Mouse (Mus musculus) kidney, embryonic 15.5 days (tissue): ENCODE measurements at regions not wholly inside any gene's neighbourhood (a gene's known extent, or its start where the extent isn't known, plus 50 kb on each side); places are given as distances from the start of the nearest gene placed in this dataset.

Experiments used
- ATAC-seq: fragments of 200-750 bp; cut with Nextera tagmentation; replicated peaks from 2 replicates; pipeline ENCODE4 v1.8.0; 2017; ENCODE audit warnings: moderate TSS enrichment; ENCODE audit not compliant: low FRiP score
- H3K27ac ChIP-seq: fragments of 300-500 bp; sonication (generic); 2 replicates; pipeline ENCODE4 v1.5.1; 2015; ENCODE audit warnings: mild to moderate bottlenecking, inconsistent platforms
- H3K27me3 ChIP-seq: fragments of 300-500 bp; sonication (generic); 2 replicates; pipeline ENCODE4 v1.6.1; 2015; ENCODE audit warnings: inconsistent platforms
- H3K36me3 ChIP-seq: fragments of 300-500 bp; sonication (generic); 2 replicates; pipeline ENCODE4 v1.6.1; 2015; ENCODE audit warnings: inconsistent platforms
- H3K4me1 ChIP-seq: fragments of 300-500 bp; sonication (generic); 2 replicates; pipeline ENCODE4 v1.6.1; 2015; ENCODE audit warnings: inconsistent platforms
- H3K4me2 ChIP-seq: fragments of 300-500 bp; sonication (generic); 2 replicates; pipeline ENCODE4 v1.6.1; 2015; ENCODE audit warnings: moderate library complexity, mild to moderate bottlenecking, inconsistent platforms
- H3K4me3 ChIP-seq: fragments of 300-500 bp; sonication (generic); replicated peaks from 2 replicates; pipeline ENCODE4 v1.5.1; 2015; ENCODE audit warnings: mild to moderate bottlenecking, inconsistent platforms
- H3K9ac ChIP-seq: fragments of 300-500 bp; sonication (generic); 2 replicates; pipeline ENCODE4 v1.6.1; 2015; ENCODE audit warnings: mild to moderate bottlenecking, inconsistent platforms
- H3K9me3 ChIP-seq: fragments of 300-500 bp; sonication (generic); replicated peaks from 2 replicates; pipeline ENCODE4 v1.6.1; 2016; ENCODE audit warnings: inconsistent platforms
- WGBS: fragments of 180-500 bp; shearing (Covaris S2); methylation state at CpG from one replicate; pipeline ENCODE4 v1.1.7; 2015; ENCODE audit warnings: mixed read lengths; 5-methylcytosine and 5-hydroxymethylcytosine counted together

DNA sequence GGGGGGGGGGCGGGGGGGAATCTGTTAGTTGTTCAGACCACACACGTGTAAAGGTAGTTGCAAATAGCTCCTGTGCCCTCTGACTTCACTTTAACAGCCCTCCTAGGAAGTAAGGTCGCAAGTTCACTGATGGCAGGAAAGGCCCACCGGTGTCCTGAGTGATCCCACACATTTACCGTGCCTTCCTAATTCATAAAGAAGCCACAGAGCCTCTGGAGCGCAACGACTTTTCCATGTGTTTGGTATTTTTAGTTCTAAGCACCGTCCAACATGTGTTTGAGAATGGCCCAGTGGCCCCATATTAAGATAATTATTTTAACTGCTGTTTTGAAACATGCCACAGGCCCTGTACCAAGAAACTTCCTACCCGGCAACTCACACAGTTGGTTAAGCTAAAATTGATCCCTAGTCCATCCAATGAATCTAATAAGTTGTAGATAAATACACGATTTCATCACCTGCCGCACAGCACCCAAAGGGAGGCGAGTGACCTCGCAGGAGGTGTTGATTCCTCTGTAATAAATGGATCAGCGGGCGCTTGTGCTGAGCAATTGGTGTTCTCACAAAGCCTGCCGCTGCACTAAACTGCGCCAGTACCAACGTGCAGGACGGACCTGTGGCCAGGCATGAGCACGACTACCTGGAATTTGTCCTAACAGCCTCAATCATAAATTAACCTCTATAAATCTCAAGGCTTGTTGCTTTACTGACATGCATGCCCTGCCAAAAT, 198.9 kb downstream of the Pax1 start:
- no peak overlapping the region for H3K9ac ChIP-seq
- no peak overlapping the region for H3K27ac ChIP-seq
- 54% methylated on average over 20 of the region's 20 CpGs for WGBS
- H3K9me3 ChIP-seq: no peaks in the 10 kb centered on the region
- no peak overlapping the region for H3K4me2 ChIP-seq
- H3K4me3 ChIP-seq: no peak overlapping the region
- no peak for ATAC-seq
- H3K4me1 ChIP-seq: no peaks in the 10 kb centered on the region
- no peaks in the 10 kb centered on the region for H3K27me3 ChIP-seq
- no peaks in the 10 kb centered on the region for H3K36me3 ChIP-seq

DNA sequence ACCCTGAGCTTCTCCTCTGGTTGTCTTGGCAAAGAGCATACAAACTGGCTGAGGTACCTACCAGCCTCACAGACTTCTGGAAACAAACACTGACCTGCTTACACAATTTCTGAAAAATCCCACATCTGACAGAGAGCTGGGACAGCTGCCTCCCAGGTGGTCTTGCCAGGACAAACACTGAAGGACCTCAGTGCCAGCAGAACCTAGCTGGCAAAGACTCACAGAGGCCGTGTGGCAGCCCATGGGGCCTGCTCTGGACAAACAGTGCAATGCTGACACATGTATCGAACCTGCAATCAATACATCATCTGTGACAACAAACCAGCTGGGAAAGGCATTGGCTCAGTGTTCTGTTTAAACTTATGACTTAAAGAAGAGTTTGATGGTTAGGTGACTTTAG, 167.4 kb downstream of the Pax1 start:
- no peak for ATAC-seq
- Histone ChIP-seq H3K9me3 (no peaks in the 10 kb centered on the region), H3K27ac (no peak overlapping the region), H3K4me1 (no peaks in the 10 kb centered on the region), H3K27me3 (no peaks in the 10 kb centered on the region), H3K4me2 (no peak overlapping the region), H3K9ac (no peak overlapping the region), H3K36me3 (no peaks in the 10 kb centered on the region), H3K4me3 (no peak overlapping the region)
- 51% methylated on average over 2 of the region's 2 CpGs for WGBS

DNA sequence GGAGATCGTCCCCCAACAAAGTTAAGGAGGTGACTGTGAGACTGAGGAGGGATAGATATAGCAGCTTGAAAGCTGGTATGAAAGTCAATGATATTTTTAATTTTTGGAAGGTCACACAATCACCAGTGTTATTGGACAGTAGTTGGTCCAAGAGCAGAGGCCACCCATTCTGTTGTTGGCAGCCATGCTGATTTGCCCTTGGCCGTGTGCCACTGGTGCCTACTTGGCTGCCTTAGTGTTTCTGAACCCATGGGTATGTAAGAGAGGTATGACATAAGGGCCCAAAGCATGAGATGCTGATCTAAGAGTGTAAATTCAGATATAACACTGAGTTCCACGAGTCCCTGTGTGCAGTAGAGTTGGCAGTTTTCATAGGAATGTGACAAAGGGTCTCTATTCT, 153.7 kb downstream of the Pax1 start:
- Histone ChIP-seq H3K36me3 (no peaks in the 10 kb centered on the region), H3K4me1 (no peaks in the 10 kb centered on the region), H3K9ac (no peak overlapping the region), H3K9me3 (no peaks in the 10 kb centered on the region), H3K27ac (no peak overlapping the region), H3K27me3 (no peaks in the 10 kb centered on the region), H3K4me2 (no peak overlapping the region), H3K4me3 (no peak overlapping the region)
- WGBS: 68% methylated on average over 3 of the region's 3 CpGs
- no peak for ATAC-seq

DNA sequence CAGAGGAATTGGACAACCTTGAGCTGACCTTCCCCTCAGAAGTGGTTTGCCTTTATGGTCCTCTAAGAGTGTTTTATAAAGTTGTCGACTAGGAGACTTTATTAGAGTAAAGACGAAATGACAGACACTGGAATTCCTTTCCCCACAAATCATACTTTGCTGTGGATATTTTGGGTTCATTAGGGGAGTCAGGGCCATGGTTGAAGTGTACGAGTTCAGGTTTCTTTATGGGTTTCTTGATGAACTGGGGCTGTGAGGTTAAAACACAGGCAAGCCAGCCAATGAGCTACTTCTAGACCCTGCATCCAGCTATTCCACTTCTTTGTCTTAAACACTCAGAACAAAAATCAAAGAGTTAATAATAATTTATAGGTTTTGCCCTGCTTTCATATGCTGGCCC, 153.0 kb downstream of the Pax1 start:
- no peak for ATAC-seq
- Histone ChIP-seq H3K9me3 (no peaks in the 10 kb centered on the region), H3K27me3 (no peaks in the 10 kb centered on the region), H3K36me3 (no peaks in the 10 kb centered on the region), H3K27ac (no peak overlapping the region), H3K4me1 (no peaks in the 10 kb centered on the region), H3K4me2 (no peak overlapping the region), H3K4me3 (no peak overlapping the region), H3K9ac (no peak overlapping the region)
- WGBS: 65% methylated on average over 3 of the region's 3 CpGs

DNA sequence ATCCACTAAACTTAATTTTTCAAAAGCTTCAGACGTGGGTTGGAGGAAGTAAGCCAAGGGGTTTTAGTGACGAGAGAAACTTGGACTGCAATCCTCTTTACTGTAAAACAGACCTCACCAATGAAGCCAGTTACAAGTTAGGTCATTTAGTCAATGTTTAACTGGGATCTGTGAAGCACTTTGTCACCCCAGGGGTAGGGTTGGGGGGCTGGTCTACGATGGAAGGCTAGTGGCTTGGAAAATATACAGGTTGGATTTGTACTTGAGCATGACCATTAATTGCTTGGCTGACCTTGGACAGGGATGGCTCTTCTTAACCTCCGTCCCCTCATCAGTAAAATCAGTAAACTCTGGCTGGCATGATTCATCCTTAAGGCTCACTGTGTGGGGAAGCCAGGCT, 142.2 kb downstream of the Pax1 start:
- no peak overlapping the region for H3K9ac ChIP-seq
- H3K27ac ChIP-seq: no peak overlapping the region
- 58% methylated on average over 4 of the region's 4 CpGs for WGBS
- H3K4me2 ChIP-seq: no peak overlapping the region
- no peaks in the 10 kb centered on the region for H3K27me3 ChIP-seq
- no peaks in the 10 kb centered on the region for H3K9me3 ChIP-seq
- ATAC-seq: peak; percentile 86
- H3K4me3 ChIP-seq: no peak overlapping the region
- no peaks in the 10 kb centered on the region for H3K4me1 ChIP-seq
- H3K36me3 ChIP-seq: no peaks in the 10 kb centered on the region

DNA sequence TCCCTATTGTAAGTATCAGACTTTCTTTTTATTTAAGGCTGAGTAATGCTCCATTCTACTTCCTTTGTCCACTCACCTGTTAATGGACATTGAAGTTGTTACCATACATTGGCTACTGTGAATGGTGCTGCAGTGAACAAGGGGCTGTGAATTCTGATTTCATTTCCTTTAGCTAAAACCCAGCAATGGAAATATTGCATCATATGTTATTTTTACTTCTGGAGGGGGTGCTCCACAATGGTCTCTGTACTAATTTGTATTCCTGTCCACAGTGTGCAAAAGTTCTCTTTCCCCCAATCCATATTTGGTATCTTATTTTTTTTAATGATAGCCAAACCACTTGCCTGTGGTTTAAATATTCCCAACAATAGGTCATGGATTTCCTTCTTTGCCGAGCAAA, 137.0 kb downstream of the Pax1 start:
- Histone ChIP-seq H3K4me1 (no peaks in the 10 kb centered on the region), H3K27ac (no peak overlapping the region), H3K4me3 (no peak overlapping the region), H3K9ac (no peak overlapping the region), H3K9me3 (no peaks in the 10 kb centered on the region), H3K27me3 (no peaks in the 10 kb centered on the region), H3K4me2 (no peak overlapping the region), H3K36me3 (no peaks in the 10 kb centered on the region)
- WGBS: 79% methylated on average over 1 of the region's 1 CpGs
- no peak for ATAC-seq

DNA sequence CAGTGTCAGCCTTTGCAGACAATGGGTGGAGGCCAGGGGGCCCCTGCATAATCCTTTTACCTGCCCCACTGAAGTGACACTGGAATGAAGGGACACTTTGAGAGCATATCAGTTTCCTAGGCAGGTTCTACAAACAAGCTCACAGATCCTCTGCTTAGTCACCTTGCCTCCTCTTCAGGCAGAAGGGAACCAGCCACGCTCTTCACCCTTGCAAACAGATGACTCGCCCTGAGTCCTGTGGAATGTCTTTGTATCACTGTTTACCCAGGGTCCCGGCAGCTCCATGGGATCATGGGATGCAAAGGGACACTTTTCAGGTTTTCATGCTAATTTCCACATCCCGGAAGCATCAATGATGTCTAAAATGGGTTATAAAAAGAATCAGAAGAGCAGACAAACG, 94.2 kb downstream of the Pax1 start:
- Histone ChIP-seq H3K4me3 (no peak overlapping the region), H3K9ac (no peak overlapping the region), H3K4me2 (no peak overlapping the region), H3K27ac (no peak overlapping the region), H3K4me1 (no peaks in the 10 kb centered on the region; the same call in 1 of the 2 replicates), H3K9me3 (no peaks in the 10 kb centered on the region), H3K36me3 (no peaks in the 10 kb centered on the region), H3K27me3 (no peaks in the 10 kb centered on the region)
- WGBS: 79% methylated on average over 5 of the region's 5 CpGs
- ATAC-seq: no peak

DNA sequence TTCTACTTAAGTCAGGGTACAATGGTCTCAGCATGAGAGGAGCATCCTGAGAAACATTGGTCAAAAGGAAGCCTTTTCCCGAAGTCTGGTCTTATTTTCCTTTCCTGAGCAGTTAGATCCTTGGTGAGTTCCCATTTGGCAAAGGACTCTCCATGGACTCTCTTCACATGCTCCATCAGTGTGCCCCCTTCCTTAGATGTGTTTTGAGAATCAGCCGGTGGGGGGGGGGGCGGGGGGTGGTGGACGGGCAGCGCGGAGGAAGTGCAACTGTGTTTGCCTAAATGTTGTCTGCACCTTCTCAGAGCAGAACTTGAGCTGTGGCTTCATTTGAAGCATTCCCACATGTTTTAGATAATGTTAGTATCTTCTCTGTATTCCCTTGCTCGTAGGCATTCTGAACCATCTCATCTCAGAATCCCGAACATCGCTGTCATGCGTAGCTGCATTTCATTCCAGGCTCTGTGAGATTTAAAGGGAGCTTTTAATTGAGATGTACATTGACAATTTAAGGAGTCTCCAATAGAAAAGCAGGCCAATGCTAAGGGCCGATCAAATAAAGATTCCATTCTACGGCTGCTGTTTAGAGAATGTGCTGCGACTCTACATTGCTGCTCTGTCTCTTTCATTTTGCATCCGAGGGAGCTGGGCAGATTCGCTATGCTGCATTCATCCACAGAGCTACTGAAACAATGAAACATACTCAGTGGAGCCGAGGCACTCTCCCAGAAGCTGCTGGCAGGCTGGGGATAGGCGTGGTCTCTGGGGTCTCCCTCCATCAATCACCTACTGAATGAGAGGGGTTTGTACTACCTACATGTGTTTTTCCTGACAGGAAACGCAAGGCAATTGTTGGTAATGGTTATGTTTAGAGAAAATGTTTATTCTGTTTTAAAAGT, 92.9 kb downstream of the Pax1 start:
- WGBS: 73% methylated on average over 18 of the region's 18 CpGs
- no peak overlapping the region for H3K9ac ChIP-seq
- H3K27ac ChIP-seq: no peak overlapping the region
- no peaks in the 10 kb centered on the region for H3K36me3 ChIP-seq
- no peak overlapping the region for H3K4me3 ChIP-seq
- no peaks in the 10 kb centered on the region; the same call in 1 of the 2 replicates for H3K4me1 ChIP-seq
- ATAC-seq: no peak
- H3K27me3 ChIP-seq: no peaks in the 10 kb centered on the region
- H3K9me3 ChIP-seq: no peaks in the 10 kb centered on the region
- H3K4me2 ChIP-seq: no peak overlapping the region
